Mouse (Mus musculus) C2C12 (cell line): ENCODE data around the gene Zfp866.

Source experiments
- CTCF ChIP-seq: IDR thresholded peaks from one replicate; pipeline ENCODE4 v1.5.1; 2011; ENCODE audit not compliant: control insufficient read depth, insufficient read depth, insufficient read length
- MYOD1 ChIP-seq: IDR thresholded peaks from one replicate; pipeline ENCODE4 v1.6.1; 2011; ENCODE audit warnings: low read depth; ENCODE audit not compliant: control insufficient read depth, insufficient read length
- MYOG ChIP-seq: IDR thresholded peaks from one replicate; pipeline ENCODE4 v1.6.1; 2011; ENCODE audit not compliant: control insufficient read depth, insufficient read length; ENCODE audit errors: extremely low read depth

DNA sequence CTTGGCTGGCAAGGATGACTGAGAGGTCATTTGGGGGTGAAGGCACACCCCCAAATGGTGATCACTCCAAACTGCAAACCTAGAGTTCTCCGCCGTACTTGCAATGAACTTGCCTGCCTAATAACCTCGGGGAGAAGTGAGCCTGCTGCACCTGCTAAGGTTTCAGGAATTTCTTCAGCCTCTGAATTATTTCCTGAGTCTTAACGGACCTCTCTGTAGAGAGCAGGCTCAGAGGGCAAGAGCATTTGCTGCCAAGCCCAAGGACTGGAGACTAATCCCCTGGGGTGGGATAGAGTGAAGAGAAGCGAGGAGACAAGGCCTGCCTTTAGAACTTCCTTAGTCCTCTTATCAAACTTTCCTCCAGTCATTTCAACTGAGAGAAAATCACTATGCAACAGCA, 1.2 kb downstream of the Zfp866 start:
- no peak for TF ChIP-seq MYOD1
- no peak for TF ChIP-seq MYOG
- no peak for TF ChIP-seq CTCF
